Mouse (Mus musculus): ENCODE results near the gene Aldh1l1. TPM values are rescaled to one million over a fixed set of nuclear protein-coding genes. Genes with fewer than 3 reads are reported as not detected.

Gene Aldh1l1
- total and polyA plus RNA-seq, 3 experiments, result 0.04 to 0.14 TPM; not detected in 1

GRCm38 (mm10) chr6:90570392-90570791 lies 84.2 kb downstream of the Aldh1l1 start:
- no peak overlapping the region for H3K27ac ChIP-seq (ENCODE audit: control insufficient read depth, low read depth, low read length)
- no peak overlapping the region for H3K9ac ChIP-seq (ENCODE audit: control insufficient read depth, low read depth, low read length, poor library complexity, severe bottlenecking)
- no peaks in the 10 kb centered on the region for H3K36me3 ChIP-seq (ENCODE audit: control insufficient read depth in 1 of 2, insufficient read depth in 2 of 2, low read length in 2 of 2)
- TF ChIP-seq CHD1 (IDR thresholded peaks at IDR 0.05; ENCODE audit: low read depth, low read length) (no peak), POLR2AphosphoS5 (IDR thresholded peaks at IDR 0.05; ENCODE audit: borderline replicate concordance, low read depth, low read length) (no peak), RCOR1 (IDR thresholded peaks at IDR 0.05; ENCODE audit: low read depth, low read length) (no peak), MYC (IDR thresholded peaks at IDR 0.05; ENCODE audit: low read depth, low read length) (no peak), MEF2A (IDR thresholded peaks at IDR 0.05; ENCODE audit: extremely low read depth, insufficient replicate concordance, low read depth, low read length, poor library complexity, severe bottlenecking) (no peak), ZKSCAN1 (IDR thresholded peaks at IDR 0.05; ENCODE audit: low read depth, low read length) (no peak), POLR2AphosphoS2 (IDR thresholded peaks at IDR 0.05; ENCODE audit: low read length) (no peak), ZC3H11A (IDR thresholded peaks at IDR 0.05; ENCODE audit: low read depth, low read length) (no peak)
- H3K79me2 ChIP-seq (ENCODE audit: control insufficient read depth, insufficient read depth, low read length, poor library complexity), result no peaks in the 10 kb centered on the region
- no peak for DNase-seq (ENCODE audit: low read depth, low spot score)
- no peaks in the 10 kb centered on the region for H3K4me1 ChIP-seq (ENCODE audit: control insufficient read depth in 1 of 2, insufficient read depth in 2 of 2, low read length in 2 of 2)
- no peak overlapping the region for H3K4me3 ChIP-seq (ENCODE audit: control insufficient read depth in 1 of 2, insufficient read depth in 1 of 2, low read depth in 2 of 2, low read length in 2 of 2)
- peaks cover 0 to 4% of the 10 kb centered on the region in 2 experiments; a peak in 3 of 4 replicates for H3K27me3 ChIP-seq (ENCODE audit: control insufficient read depth in 1 of 2, insufficient read depth in 2 of 2, low read length in 2 of 2)
- H3K9me3 ChIP-seq (replicated peaks; ENCODE audit: insufficient read depth, low read length), result no peaks in the 10 kb centered on the region

- peak; percentile 61 for DNase-seq (ENCODE audit: low read depth, low spot score)
- TF ChIP-seq GABPA (IDR thresholded peaks at IDR 0.05; ENCODE audit: low read depth, low read length) (no peak), TBP (IDR thresholded peaks at IDR 0.05; ENCODE audit: low read depth, low read length) (no peak), RCOR1 (IDR thresholded peaks at IDR 0.05; ENCODE audit: low read depth, low read length) (no peak), MXI1 (IDR thresholded peaks at IDR 0.05; ENCODE audit: low read depth, low read length) (no peak), POLR2AphosphoS2 (IDR thresholded peaks at IDR 0.05; ENCODE audit: low read length) (no peak), USF2 (IDR thresholded peaks at IDR 0.05; ENCODE audit: borderline replicate concordance in 1 of 2, insufficient read depth in 1 of 2, low read depth in 1 of 2, low read length in 2 of 2) (no peak), MEF2A (IDR thresholded peaks at IDR 0.05; ENCODE audit: extremely low read depth, insufficient replicate concordance, low read depth, low read length, poor library complexity, severe bottlenecking) (no peak), CHD2 (IDR thresholded peaks at IDR 0.05; ENCODE audit: low read length) (no peak), BHLHE40 (IDR thresholded peaks at IDR 0.05; ENCODE audit: borderline replicate concordance, low read depth, low read length) (no peak), HCFC1 (IDR thresholded peaks at IDR 0.05; ENCODE audit: low read depth, low read length) (no peak), ELF1 (IDR thresholded peaks at IDR 0.05; ENCODE audit: low read depth, low read length) (no peak), GATA1 (IDR thresholded peaks at IDR 0.05; ENCODE audit: low read depth, low read length) (no peak), POLR2AphosphoS5 (IDR thresholded peaks at IDR 0.05; ENCODE audit: borderline replicate concordance, low read depth, low read length) (no peak), EP300 (IDR thresholded peaks at IDR 0.05; ENCODE audit: low read depth in 1 of 2, low read length in 2 of 2) (no peak), MAX (IDR thresholded peaks at IDR 0.05; ENCODE audit: low read length) (no peak), ZKSCAN1 (IDR thresholded peaks at IDR 0.05; ENCODE audit: low read depth, low read length) (no peak), MYC (IDR thresholded peaks at IDR 0.05; ENCODE audit: low read depth, low read length) (no peak), NRF1 (IDR thresholded peaks at IDR 0.05; ENCODE audit: insufficient read depth, low read depth, low read length, poor library complexity, severe bottlenecking) (no peak), ETS1 (IDR thresholded peaks at IDR 0.05; ENCODE audit: low read depth, low read length) (no peak), JUND (IDR thresholded peaks at IDR 0.05; ENCODE audit: low read depth, low read length) (no peak), UBTF (IDR thresholded peaks at IDR 0.05; ENCODE audit: borderline replicate concordance, insufficient read depth, low read depth, low read length) (no peak), TCF12 (IDR thresholded peaks at IDR 0.05; ENCODE audit: low read depth, low read length) (no peak), ZC3H11A (IDR thresholded peaks at IDR 0.05; ENCODE audit: low read depth, low read length) (peak; percentile 28; the same call in 1 of the 2 replicates), MAFK (IDR thresholded peaks at IDR 0.05; ENCODE audit: borderline replicate concordance, low read depth, low read length) (no peak), CTCF (IDR thresholded peaks at IDR 0.05 in 2 of 3, conservative IDR thresholded peaks at IDR 0.05 in 1 of 3; ENCODE audit: control insufficient read depth in 1 of 3, insufficient read depth in 1 of 3, low read depth in 2 of 3, low read length in 3 of 3, poor library complexity in 1 of 3, severe bottlenecking in 1 of 3) (peak; percentile 66 to 87 (median 77)), MAZ (IDR thresholded peaks at IDR 0.05; ENCODE audit: low read depth, low read length) (no peak), RAD21 (IDR thresholded peaks at IDR 0.05; ENCODE audit: low read depth, low read length) (peak; percentile 55), KAT2A (conservative IDR thresholded peaks at IDR 0.05; ENCODE audit: low read depth, low read length) (no peak)
These were observed 89.1 kb downstream of the Aldh1l1 start for GRCm38 (mm10) chr6:90575261-90575715.

More at GRCm38 (mm10) chr6:90575261-90575715, 89.1 kb downstream of the Aldh1l1 start:
- no peak overlapping the region for H3K9ac ChIP-seq (ENCODE audit: control insufficient read depth, low read depth, low read length, poor library complexity, severe bottlenecking)
- no peak overlapping the region for H3K27ac ChIP-seq (ENCODE audit: control insufficient read depth, low read depth, low read length)
- H3K36me3 ChIP-seq (ENCODE audit: control insufficient read depth in 1 of 2, insufficient read depth in 2 of 2, low read length in 2 of 2), result no peaks in the 10 kb centered on the region
- H3K9me3 ChIP-seq (replicated peaks; ENCODE audit: insufficient read depth, low read length), result no peaks in the 10 kb centered on the region
- no peaks in the 10 kb centered on the region for H3K27me3 ChIP-seq (ENCODE audit: control insufficient read depth in 1 of 2, insufficient read depth in 2 of 2, low read length in 2 of 2)
- no peak overlapping the region for H3K4me3 ChIP-seq (ENCODE audit: control insufficient read depth in 1 of 2, insufficient read depth in 1 of 2, low read depth in 2 of 2, low read length in 2 of 2)
- H3K79me2 ChIP-seq (ENCODE audit: control insufficient read depth, insufficient read depth, low read length, poor library complexity), result no peaks in the 10 kb centered on the region
- no peaks in the 10 kb centered on the region for H3K4me1 ChIP-seq (ENCODE audit: control insufficient read depth in 1 of 2, insufficient read depth in 2 of 2, low read length in 2 of 2)
